Mouse (Mus musculus): ENCODE data around the gene Dgcr2.

- no peak for TF ChIP-seq FLI1 (IDR thresholded peaks at IDR 0.05; ENCODE audit: low read length)
- TF ChIP-seq GATA1 (IDR thresholded peaks at IDR 0.05; ENCODE audit: borderline replicate concordance, low read length): no peak
Observed at GRCm38 (mm10) chr16:17813173-17813572, 85.2 kb downstream of the Dgcr2 start.
